Mouse (Mus musculus) frontal cortex, postnatal 25 days (tissue): ENCODE data around the gene Nae1.

Experiments
- DNase-seq, 2 experiments: peaks; one replicate each; pipeline ENCODE4 v3.0.0; 2022; ENCODE audit warnings: low spot score in 2 of 2

Gene Nae1

DNA sequence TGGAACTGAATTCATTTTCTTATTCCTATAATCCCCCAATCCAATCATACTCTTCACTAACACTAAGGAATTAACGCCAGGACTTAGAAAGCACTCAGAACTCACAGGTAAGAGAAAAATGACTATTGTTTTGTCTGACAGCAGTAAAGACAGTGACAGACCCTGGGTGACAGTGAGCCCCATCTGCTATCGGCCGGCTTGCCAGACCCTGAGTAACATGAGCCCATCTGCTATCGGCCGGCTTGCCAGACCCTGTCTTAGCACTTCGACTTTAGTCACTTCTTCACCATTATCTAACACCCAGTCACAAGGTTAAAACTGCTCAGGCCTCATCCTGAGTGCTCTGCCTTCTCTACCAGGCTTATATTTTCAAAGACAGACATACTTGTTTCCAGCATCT is 4.8 kb downstream of the Nae1 start:
- no peak for DNase-seq

DNA sequence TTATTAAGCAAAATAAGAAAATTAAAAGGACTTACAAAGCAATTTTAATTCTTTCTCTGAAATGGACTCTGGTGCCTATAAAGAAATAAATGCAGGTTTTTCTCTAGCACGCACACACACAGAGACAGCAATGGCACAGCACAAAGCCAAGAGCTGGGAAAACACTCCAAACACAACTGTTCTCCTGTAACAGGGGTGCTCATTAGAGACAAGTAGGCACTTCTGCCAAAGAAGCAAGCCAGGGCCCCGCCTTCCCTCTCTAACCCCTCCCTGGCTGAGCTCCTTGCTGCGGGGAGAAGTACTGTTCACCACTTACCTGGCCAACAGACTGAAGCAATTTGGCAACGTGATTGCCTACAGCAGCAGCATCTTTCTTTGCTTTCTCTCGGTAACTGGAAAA is 16.6 kb downstream of the Nae1 start:
- no peak for DNase-seq

DNA sequence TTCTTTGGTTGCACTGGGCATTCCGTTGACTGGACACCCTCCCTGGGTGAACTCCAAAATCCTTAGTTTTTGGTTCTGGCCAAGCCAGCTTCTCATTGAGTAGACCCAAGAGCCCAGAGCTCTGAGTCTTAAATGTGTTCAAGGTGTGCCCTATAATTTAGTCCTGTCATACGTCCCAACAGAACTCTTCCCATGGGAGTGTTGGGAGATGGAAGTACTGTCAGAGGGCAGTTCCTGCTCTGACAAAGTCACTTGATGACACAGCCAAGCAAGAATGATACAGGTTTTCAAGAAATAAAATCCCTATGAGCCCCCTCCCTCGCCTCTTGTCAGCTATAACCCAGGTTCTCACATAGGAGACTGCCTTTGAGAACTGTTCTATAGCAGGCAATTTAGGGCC is 24.3 kb downstream of the Nae1 start:
- DNase-seq = no peak

DNA sequence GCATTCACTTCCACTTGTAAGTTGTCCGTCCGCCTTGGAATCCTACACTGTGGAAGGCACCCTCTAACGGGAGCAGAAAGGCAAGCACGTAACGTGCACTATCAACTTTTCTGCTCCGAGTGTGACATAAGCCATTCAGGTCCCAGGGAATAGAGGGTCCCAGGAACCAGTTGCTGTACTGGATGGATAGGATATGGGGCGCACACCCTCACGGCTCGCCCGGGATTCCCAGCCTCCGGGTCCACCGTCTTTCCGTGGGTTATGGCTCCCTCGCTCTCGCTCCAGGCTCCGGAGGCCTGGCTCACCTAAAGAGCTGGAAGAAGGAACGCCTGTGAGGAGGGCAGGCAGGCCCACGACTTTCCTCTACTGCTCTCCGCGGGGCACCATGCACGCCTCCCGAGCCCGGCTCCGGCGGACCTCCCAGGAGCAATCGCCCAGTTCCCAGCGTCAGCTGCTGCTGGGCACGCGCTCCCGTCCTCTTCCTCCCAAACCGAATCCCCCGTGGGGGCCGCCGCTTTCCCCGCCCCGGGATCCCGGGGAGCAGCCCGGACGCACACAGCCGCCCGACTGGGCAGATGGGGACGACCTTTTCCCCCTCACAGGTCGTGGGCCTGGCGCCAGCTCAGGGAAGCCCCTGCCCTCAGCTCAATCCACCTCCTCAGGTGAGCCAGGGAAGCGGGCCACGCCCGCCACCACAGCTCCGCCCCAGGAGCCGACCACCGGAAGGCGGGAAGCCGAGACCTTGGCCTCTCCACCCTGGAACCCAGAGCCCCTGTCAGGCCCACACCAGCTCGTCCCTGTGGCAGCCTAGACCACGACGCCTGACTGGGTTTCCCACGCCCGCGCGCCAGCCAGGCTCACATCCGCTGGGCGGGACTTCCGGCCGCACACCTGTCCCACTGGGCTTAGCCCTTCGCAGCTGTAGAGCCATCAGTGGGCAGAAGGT is 25.1 kb downstream of the Nae1 start, which contains the start of gene Terb1:
Gene Terb1 (minus strand): TSS at position 850 of the 946 bp plus-strand sequence.
- DNase-seq = peak; percentile 14 to 26

DNA sequence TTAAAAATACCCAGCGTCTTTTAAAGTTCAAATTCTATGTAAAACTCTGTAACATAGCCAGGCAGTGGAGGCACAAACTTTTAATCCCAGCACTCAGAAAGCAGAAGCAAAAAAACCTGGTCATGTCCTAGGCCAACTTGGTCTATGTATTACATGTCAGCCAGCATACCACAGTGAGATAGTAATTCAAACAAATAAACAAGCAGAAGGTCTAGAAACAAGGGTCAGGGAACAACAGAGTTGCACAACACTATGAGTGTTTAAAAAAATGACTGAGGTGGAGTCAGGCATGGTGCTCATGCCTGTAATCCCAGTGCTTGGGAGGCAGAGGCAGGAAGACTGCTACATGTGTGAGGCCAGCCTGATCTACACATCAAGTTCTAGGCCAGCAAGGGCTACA is 55.3 kb downstream of the Nae1 start:
- no peak for DNase-seq

DNA sequence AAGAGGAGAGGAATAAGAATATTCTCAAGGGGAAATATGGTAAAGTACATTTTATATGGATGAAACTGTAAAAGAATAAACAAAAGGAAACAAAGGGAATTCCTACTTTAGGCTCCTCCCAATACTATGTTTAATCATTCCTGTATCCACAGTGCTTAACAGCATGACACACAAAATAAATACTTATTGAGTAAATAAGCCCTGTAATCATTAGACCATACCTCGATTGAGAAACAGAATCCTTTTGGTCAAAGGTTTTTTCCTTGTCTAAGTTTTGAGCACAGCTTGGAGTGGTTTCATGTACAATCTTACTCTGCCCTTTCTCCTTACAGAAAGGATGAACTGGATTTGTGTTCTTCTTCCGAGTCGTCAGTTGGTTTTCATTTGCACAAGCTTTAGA is 62.0 kb downstream of the Nae1 start:
- no peak for DNase-seq

DNA sequence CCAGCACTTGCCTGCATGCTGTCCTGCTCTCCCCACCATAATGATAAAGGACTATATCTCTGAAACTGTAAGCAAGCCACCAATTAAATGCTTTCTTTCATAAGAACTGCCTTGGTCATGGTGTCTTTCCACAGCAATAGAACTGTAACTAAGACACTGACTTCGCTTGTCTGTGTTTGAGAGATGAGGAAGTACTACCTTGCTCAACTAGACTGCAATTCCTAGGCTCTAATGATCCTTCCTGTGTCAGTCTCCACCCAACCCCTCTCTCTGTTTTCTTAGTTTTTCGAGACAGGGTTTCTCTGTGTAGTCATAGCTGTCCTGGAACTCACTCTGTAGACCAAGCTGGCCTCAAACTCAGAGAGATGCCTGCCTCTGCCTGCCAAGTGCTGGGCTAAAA is 67.0 kb downstream of the Nae1 start:
- no peak for DNase-seq
